Mouse (Mus musculus): ENCODE results near the gene D3Ertd254e. TPM values are rescaled to one million over a fixed set of nuclear protein-coding genes. Genes with fewer than 3 reads are reported as not detected.

Gene D3Ertd254e
- total and polyA plus RNA-seq, 3 experiments, result 3.7 to 29.6 (median 5.4) TPM

DNA sequence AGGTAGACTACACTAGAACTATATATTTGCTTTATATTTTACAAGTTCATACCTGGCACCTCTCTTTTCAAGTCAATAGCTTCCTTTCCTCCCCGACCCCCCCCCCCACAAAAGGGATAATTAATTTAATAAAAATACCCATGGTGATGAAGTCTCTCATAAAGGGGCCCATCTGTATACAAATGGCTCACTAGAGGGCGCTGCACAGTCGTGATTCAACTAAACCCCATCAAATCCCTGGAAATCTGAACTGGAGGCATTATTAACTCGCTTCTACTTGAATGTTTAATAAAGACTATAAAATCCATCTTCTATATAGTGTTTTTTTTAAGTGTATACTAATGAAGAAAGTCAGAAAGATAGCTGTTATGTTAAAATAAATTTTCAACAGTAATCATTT is 30.7 kb downstream of the D3Ertd254e start:
- no peaks in the 10 kb centered on the region for H3K36me3 ChIP-seq (ENCODE audit: control insufficient read depth in 1 of 2, insufficient read depth in 2 of 2, low read length in 2 of 2)
- no peaks in the 10 kb centered on the region for H3K9me3 ChIP-seq (replicated peaks; ENCODE audit: insufficient read depth, low read length)
- DNase-seq (ENCODE audit: low read depth, low spot score), result peak; percentile 63

DNA sequence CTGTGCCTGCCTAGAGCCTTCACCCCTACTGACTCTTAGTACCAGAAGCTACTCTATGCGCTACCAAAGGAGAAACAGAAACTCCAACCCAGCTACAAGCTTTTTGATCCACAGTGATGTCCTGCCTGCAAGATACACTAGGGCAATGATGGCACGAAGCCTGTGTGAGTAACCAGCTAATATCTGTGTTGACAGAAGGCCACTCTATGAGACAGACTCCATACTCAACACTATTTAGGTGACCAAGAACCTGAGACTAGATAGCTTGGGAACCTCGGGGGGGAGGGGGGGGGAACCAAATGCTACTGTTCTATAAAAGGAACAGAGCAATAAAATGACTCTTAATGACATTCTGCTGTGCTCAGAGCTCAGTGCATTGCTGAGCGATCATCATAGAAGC is 35.7 kb downstream of the D3Ertd254e start:
- no peak for TF ChIP-seq TCF12 (IDR thresholded peaks at IDR 0.05; ENCODE audit: low read depth, low read length)
- TF ChIP-seq MAFK (IDR thresholded peaks at IDR 0.05; ENCODE audit: borderline replicate concordance, low read depth, low read length), result no peak
- TF ChIP-seq NRF1 (IDR thresholded peaks at IDR 0.05; ENCODE audit: insufficient read depth, low read depth, low read length, poor library complexity, severe bottlenecking), result no peak
- no peak for TF ChIP-seq JUND (IDR thresholded peaks at IDR 0.05; ENCODE audit: low read depth, low read length)
- TF ChIP-seq USF1 (IDR thresholded peaks at IDR 0.05; ENCODE audit: low read depth, low read length), result no peak
- TF ChIP-seq POLR2A (IDR thresholded peaks at IDR 0.05; ENCODE audit: control insufficient read depth in 1 of 2, insufficient read depth in 1 of 2, low read depth in 1 of 2, low read length in 2 of 2, poor library complexity in 1 of 2), result no peak
- TF ChIP-seq EP300 (IDR thresholded peaks at IDR 0.05; ENCODE audit: low read depth in 1 of 2, low read length in 2 of 2), result no peak
- TF ChIP-seq GABPA (IDR thresholded peaks at IDR 0.05; ENCODE audit: low read depth, low read length), result no peak
- no peak for TF ChIP-seq KAT2A (conservative IDR thresholded peaks at IDR 0.05; ENCODE audit: low read depth, low read length)
- TF ChIP-seq ZNF384 (IDR thresholded peaks at IDR 0.05; ENCODE audit: low read depth, low read length), result no peak
- TF ChIP-seq MYB (IDR thresholded peaks at IDR 0.05; ENCODE audit: low read depth, low read length), result no peak
- no peak for TF ChIP-seq GATA1 (IDR thresholded peaks at IDR 0.05; ENCODE audit: low read depth, low read length)
- TF ChIP-seq MXI1 (IDR thresholded peaks at IDR 0.05; ENCODE audit: low read depth, low read length), result no peak
- no peak for TF ChIP-seq ZKSCAN1 (IDR thresholded peaks at IDR 0.05; ENCODE audit: low read depth, low read length)
- TF ChIP-seq TBP (IDR thresholded peaks at IDR 0.05; ENCODE audit: low read depth, low read length), result no peak
- TF ChIP-seq RCOR1 (IDR thresholded peaks at IDR 0.05; ENCODE audit: low read depth, low read length), result no peak
- no peak for DNase-seq (ENCODE audit: low read depth, low spot score)
- H3K27me3 ChIP-seq (ENCODE audit: control insufficient read depth in 1 of 2, insufficient read depth in 2 of 2, low read length in 2 of 2), result peaks cover 4 to 8% of the 10 kb centered on the region in 2 experiments
- H3K36me3 ChIP-seq (ENCODE audit: control insufficient read depth in 1 of 2, insufficient read depth in 2 of 2, low read length in 2 of 2), result no peaks in the 10 kb centered on the region
- H3K9ac ChIP-seq (ENCODE audit: control insufficient read depth, low read depth, low read length, poor library complexity, severe bottlenecking), result no peak overlapping the region
- H3K4me1 ChIP-seq (ENCODE audit: control insufficient read depth in 1 of 2, insufficient read depth in 2 of 2, low read length in 2 of 2), result no peaks in the 10 kb centered on the region
- H3K4me3 ChIP-seq (ENCODE audit: control insufficient read depth in 1 of 2, insufficient read depth in 1 of 2, low read depth in 2 of 2, low read length in 2 of 2), result no peak overlapping the region
- no peaks in the 10 kb centered on the region for H3K79me2 ChIP-seq (ENCODE audit: control insufficient read depth, insufficient read depth, low read length, poor library complexity)
- H3K27ac ChIP-seq (ENCODE audit: control insufficient read depth, low read depth, low read length), result no peak overlapping the region
- H3K9me3 ChIP-seq (replicated peaks; ENCODE audit: insufficient read depth, low read length), result no peaks in the 10 kb centered on the region

More for the DNA sequence above, 30.7 kb downstream of the D3Ertd254e start:
- Histone ChIP-seq H3K27me3 (ENCODE audit: control insufficient read depth in 1 of 2, insufficient read depth in 2 of 2, low read length in 2 of 2) (peaks cover 5 to 6% of the 10 kb centered on the region in 2 experiments; a peak in 3 of 4 replicates), H3K79me2 (ENCODE audit: control insufficient read depth, insufficient read depth, low read length, poor library complexity) (no peaks in the 10 kb centered on the region), H3K4me3 (ENCODE audit: control insufficient read depth in 1 of 2, insufficient read depth in 1 of 2, low read depth in 2 of 2, low read length in 2 of 2) (no peak overlapping the region), H3K9ac (ENCODE audit: control insufficient read depth, low read depth, low read length, poor library complexity, severe bottlenecking) (no peak overlapping the region), H3K27ac (ENCODE audit: control insufficient read depth, low read depth, low read length) (no peak overlapping the region), H3K4me1 (ENCODE audit: control insufficient read depth in 1 of 2, insufficient read depth in 2 of 2, low read length in 2 of 2) (no peaks in the 10 kb centered on the region)
- TF ChIP-seq MYC (IDR thresholded peaks at IDR 0.05; ENCODE audit: low read depth, low read length) (no peak), CHD1 (IDR thresholded peaks at IDR 0.05; ENCODE audit: low read depth, low read length) (no peak), ZKSCAN1 (IDR thresholded peaks at IDR 0.05; ENCODE audit: low read depth, low read length) (no peak), RAD21 (IDR thresholded peaks at IDR 0.05; ENCODE audit: low read depth, low read length) (peak; percentile 75), USF1 (IDR thresholded peaks at IDR 0.05; ENCODE audit: low read depth, low read length) (no peak), SMC3 (IDR thresholded peaks at IDR 0.05; ENCODE audit: low read depth, low read length) (peak; percentile 75), CTCF (IDR thresholded peaks at IDR 0.05 in 2 of 3, conservative IDR thresholded peaks at IDR 0.05 in 1 of 3; ENCODE audit: control insufficient read depth in 1 of 3, insufficient read depth in 1 of 3, low read depth in 2 of 3, low read length in 3 of 3, poor library complexity in 1 of 3, severe bottlenecking in 1 of 3) (peak; percentile 45 to 75 (median 62)), ZC3H11A (IDR thresholded peaks at IDR 0.05; ENCODE audit: low read depth, low read length) (peak; percentile 46), ZNF384 (IDR thresholded peaks at IDR 0.05; ENCODE audit: low read depth, low read length) (no peak)
